Mouse (Mus musculus) intestine, postnatal 0 days (tissue): ENCODE data around the gene Itpr1. TPM values are rescaled to one million over a fixed set of nuclear protein-coding genes. Genes with fewer than 3 reads are reported as not detected.

Experiments
- ATAC-seq: fragments of 200-750 bp; cut with Nextera tagmentation; 2 replicates; pipeline ENCODE4 v1.8.0; 2017; ENCODE audit warnings: mild to moderate bottlenecking, moderate TSS enrichment, moderate library complexity
- H3K27ac ChIP-seq: fragments of 300-500 bp; sonication (generic); 2 replicates; pipeline ENCODE4 v1.5.1; 2014; ENCODE audit warnings: mild to moderate bottlenecking, low read depth, low read length, moderate library complexity
- H3K27me3 ChIP-seq: fragments of 300-500 bp; sonication (generic); replicated peaks from 2 replicates; pipeline ENCODE4 v1.6.1; 2014; ENCODE audit warnings: low read length, mixed read lengths; ENCODE audit not compliant: control insufficient read depth, insufficient read depth
- H3K36me3 ChIP-seq: fragments of 300-500 bp; sonication (generic); 2 replicates; pipeline ENCODE4 v1.6.1; 2014; ENCODE audit warnings: mild to moderate bottlenecking, moderate library complexity; ENCODE audit not compliant: control insufficient read depth, insufficient read depth
- H3K4me1 ChIP-seq: fragments of 300-500 bp; sonication (generic); replicated peaks from 2 replicates; pipeline ENCODE4 v1.6.1; 2014; ENCODE audit warnings: antibody characterized with exemption, low read length, mixed read lengths; ENCODE audit not compliant: control insufficient read depth, insufficient read depth
- H3K4me2 ChIP-seq: fragments of 300-500 bp; sonication (generic); replicated peaks from 2 replicates; pipeline ENCODE4 v1.6.1; 2014; ENCODE audit warnings: low read depth, mild to moderate bottlenecking, moderate library complexity
- H3K4me3 ChIP-seq: fragments of 300-500 bp; sonication (generic); 2 replicates; pipeline ENCODE4 v1.5.1; 2014; ENCODE audit warnings: low read depth, low read length
- H3K9ac ChIP-seq: fragments of 300-500 bp; sonication (generic); 2 replicates; pipeline ENCODE4 v1.6.1; 2014; ENCODE audit warnings: mild to moderate bottlenecking, low read depth, low read length
- H3K9me3 ChIP-seq: fragments of 300-500 bp; sonication (generic); 2 replicates; pipeline ENCODE4 v1.6.1; 2016; ENCODE audit warnings: mixed run types; ENCODE audit not compliant: control insufficient read depth
- CTCF ChIP-seq: sonication (generic); IDR thresholded peaks from 2 replicates; pipeline ENCODE4 v1.5.1; 2016; ENCODE audit warnings: low read depth, mild to moderate bottlenecking, control low read depth, antibody characterized with exemption, moderate library complexity
- WGBS: fragments of 180-500 bp; shearing (Covaris S2); extraction: QIAGEN DNeasy Blood & Tissue Kit; methylation state at CpG from one replicate; pipeline ENCODE4 v1.1.7; 2014; 5-methylcytosine and 5-hydroxymethylcytosine counted together
- polyA plus RNA-seq: library from polyadenylated mRNA; unstranded; fragments of >200 nt; fragmentation: Nextera tagmentation; extraction: Ambion mirVana; gene quantifications from 2 replicates; pipeline ENCODE4 v1.2.1, GENCODE M21; 2015

The Itpr1 gene
- polyA plus RNA-seq, 1 experiment from 2014 or later: 6.4 TPM

DNA sequence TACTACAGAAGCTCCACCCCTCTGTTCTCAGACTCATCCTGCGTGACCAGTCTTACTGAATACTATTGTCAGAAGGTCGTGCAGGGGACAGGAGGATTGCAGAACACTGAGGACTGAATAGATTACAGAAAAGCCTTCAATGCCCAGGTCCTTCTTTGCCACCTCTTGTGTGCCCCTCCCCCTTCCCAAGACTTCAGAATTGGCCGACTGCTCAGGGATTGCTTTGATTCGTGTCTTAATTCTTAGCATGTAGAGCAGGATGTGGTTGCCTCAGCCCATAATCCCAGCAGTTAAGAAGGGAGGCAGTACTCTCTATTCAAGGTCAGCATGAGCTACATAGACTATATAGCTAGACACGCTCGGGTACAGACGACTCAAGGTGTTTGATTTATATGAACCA lies 359.8 kb downstream of the Itpr1 start:
- Histone ChIP-seq H3K9me3 (no peaks in the 10 kb centered on the region), H3K4me2 (no peak overlapping the region), H3K9ac (no peak overlapping the region), H3K4me3 (no peak overlapping the region), H3K27me3 (no peaks in the 10 kb centered on the region), H3K4me1 (peaks cover 5% of the 10 kb centered on the region; the same call in 1 of the 2 replicates), H3K27ac (no peak overlapping the region), H3K36me3 (no peaks in the 10 kb centered on the region)
- no peak for ATAC-seq
- TF ChIP-seq CTCF: no peak
- WGBS: 44% methylated on average over 7 of the region's 7 CpGs

DNA sequence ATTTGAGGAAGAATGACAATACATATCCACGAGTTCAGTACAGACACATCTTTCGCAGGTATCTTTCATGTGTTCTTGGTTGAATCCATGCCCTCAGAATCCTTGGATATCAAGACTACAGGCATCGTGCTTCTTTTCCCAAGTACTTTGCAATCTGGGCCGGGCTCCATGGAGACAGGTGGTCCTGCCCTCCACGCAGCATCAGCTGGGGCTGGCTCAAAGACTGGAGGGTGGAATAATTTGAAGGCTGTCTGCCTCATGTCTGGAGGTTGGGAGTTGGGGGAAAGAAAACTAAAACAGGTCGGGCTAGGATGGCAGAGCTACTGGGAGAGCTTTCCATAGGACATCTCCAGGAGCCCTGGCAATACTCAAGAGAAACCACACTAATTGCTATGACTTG lies 364.2 kb downstream of the Itpr1 start:
- TF ChIP-seq CTCF: no peak
- 94% methylated on average over 6 of the region's 6 CpGs for WGBS

DNA sequence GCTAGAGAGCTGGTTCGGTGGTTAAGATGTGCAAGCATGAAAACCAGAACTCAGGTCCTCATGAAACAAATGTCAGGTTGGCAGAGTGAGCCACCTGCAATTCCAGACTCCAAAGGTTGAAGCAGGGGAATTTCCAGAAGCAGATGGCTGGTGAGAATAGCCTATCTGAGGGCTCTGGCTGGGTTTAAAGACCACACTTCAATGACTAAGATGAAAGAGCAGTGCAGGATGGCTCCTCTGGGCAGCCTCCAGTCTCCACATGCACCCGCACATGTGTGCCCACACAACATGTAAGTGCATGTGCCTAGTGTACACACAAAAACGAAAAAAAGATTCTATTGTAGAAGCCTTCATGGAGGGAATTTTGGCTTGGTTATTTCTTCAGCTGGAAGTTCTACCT lies 375.5 kb downstream of the Itpr1 start:
- H3K36me3 ChIP-seq: no peaks in the 10 kb centered on the region
- H3K27me3 ChIP-seq: no peaks in the 10 kb centered on the region
- no peak overlapping the region for H3K27ac ChIP-seq
- H3K4me3 ChIP-seq: no peak overlapping the region
- no peak overlapping the region for H3K4me2 ChIP-seq
- no peak overlapping the region for H3K9ac ChIP-seq
- TF ChIP-seq CTCF: no peak
- H3K4me1 ChIP-seq: no peaks in the 10 kb centered on the region
- WGBS: 76% methylated on average over 3 of the region's 3 CpGs
- peak; percentile 74 for ATAC-seq
- H3K9me3 ChIP-seq: no peaks in the 10 kb centered on the region

More for the DNA sequence above, 364.2 kb downstream of the Itpr1 start:
- Histone ChIP-seq H3K27ac (no peak overlapping the region), H3K4me1 (no peaks in the 10 kb centered on the region), H3K9ac (no peak overlapping the region), H3K4me2 (no peak overlapping the region), H3K36me3 (no peaks in the 10 kb centered on the region), H3K27me3 (no peaks in the 10 kb centered on the region), H3K9me3 (no peaks in the 10 kb centered on the region), H3K4me3 (no peak overlapping the region)
- no peak for ATAC-seq

DNA sequence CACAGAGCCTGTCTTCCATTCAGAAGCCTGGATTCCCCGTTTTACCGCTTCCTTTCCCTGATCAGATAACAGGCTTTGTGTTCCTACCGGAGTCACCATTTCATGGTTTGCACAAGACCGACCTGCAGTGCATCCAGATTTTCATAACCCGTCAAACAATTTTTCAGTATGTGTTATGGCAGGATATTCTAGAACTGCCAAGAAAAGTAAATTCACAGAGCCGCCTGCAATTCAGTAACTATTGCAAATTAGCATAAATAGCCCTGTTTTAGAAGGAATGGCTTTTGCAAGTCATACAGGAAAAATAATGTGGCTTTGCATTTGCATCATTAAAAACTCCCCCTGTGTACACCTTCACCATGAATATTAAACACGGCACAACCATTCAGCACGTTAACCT lies 379.3 kb downstream of the Itpr1 start:
- Histone ChIP-seq H3K9ac (no peak overlapping the region), H3K9me3 (no peaks in the 10 kb centered on the region), H3K4me1 (no peaks in the 10 kb centered on the region), H3K4me2 (no peak overlapping the region), H3K36me3 (no peaks in the 10 kb centered on the region), H3K27me3 (no peaks in the 10 kb centered on the region), H3K4me3 (no peak overlapping the region), H3K27ac (no peak overlapping the region)
- WGBS: 67% methylated on average over 8 of the region's 8 CpGs
- no peak for TF ChIP-seq CTCF
- ATAC-seq: no peak

DNA sequence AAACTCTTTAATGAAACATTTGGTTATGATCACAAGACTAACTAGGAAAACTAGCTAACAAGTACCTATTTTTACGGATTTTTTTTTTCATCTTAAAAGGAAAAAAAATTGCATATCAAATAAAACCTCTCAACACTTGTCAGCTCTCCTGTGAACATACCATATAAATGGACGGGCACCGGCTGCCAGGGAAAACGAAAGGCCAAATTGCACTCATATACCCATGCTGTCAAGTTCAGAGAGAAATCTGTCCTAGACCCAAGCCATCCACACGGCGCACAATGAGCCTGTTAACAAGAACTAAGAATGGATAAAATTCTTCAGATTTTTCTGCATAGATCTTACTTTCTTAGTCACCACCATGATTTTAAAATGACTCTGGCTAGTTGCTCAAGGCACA lies 379.7 kb downstream of the Itpr1 start:
- WGBS: 86% methylated on average over 6 of the region's 6 CpGs

DNA sequence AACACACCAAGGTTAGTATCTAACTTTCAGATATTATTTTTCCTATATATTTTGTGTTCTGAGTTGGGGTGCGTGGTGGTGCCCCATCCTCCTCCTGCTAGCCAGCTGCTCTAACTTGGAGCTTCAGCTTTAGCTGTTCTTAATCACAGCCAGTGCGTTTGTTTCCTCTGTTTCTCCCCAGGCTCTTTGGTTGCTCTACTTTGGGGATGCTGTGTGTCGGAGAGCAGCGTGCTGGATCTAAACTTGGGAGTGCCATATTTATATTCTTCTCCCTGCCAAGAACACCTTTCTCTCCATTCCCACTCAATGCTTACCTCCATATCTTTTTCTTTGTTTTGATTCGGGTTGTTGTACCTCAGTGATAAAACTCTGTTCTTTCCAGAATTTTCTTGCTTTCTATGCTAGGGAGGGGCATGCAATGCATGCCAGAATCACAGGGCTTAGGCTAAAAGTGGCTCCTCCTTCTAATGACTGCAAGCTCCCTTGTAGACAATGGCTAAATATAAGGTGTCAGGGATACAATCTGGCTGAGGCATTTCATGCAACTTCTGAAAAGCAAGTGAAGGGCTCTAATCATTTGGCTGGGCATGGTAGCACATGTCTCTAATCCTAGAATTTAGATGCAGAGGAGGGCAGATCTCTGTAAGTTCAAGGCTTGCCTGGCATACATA lies 381.4 kb downstream of the Itpr1 start:
- Histone ChIP-seq H3K27ac (no peak overlapping the region), H3K27me3 (no peaks in the 10 kb centered on the region), H3K4me1 (no peaks in the 10 kb centered on the region), H3K9ac (no peak overlapping the region), H3K4me2 (no peak overlapping the region), H3K9me3 (no peaks in the 10 kb centered on the region), H3K4me3 (no peak overlapping the region), H3K36me3 (no peaks in the 10 kb centered on the region)
- ATAC-seq: no peak
- WGBS: 81% methylated on average over 5 of the region's 5 CpGs
- TF ChIP-seq CTCF: no peak

More for the DNA sequence above, 379.7 kb downstream of the Itpr1 start:
- no peaks in the 10 kb centered on the region for H3K9me3 ChIP-seq
- no peaks in the 10 kb centered on the region for H3K4me1 ChIP-seq
- ATAC-seq: no peak
- TF ChIP-seq CTCF: no peak
- H3K27ac ChIP-seq: no peak overlapping the region
- no peak overlapping the region for H3K9ac ChIP-seq
- no peaks in the 10 kb centered on the region for H3K27me3 ChIP-seq
- no peak overlapping the region for H3K4me2 ChIP-seq
- H3K4me3 ChIP-seq: no peak overlapping the region
- no peaks in the 10 kb centered on the region for H3K36me3 ChIP-seq

DNA sequence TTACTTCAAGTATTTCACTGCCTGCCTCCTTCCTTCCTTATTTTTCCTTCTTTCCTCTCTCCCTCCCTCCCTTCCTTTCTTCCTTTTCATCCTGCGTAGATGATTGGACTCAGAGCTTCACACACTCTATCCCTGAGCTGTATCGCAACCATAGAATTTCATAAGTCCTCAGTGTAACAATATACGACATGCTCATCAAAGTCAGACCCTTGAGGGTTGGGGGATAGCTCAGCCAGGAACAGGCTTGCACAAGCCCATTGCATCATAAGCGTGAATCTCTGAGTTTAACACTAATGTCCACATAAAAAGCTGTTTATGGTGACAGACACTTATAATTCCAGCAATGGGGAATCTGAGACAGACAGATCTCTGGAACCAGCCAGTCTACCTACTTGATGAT lies 385.8 kb downstream of the Itpr1 start:
- no peaks in the 10 kb centered on the region for H3K36me3 ChIP-seq
- 88% methylated on average over 4 of the region's 4 CpGs for WGBS
- no peaks in the 10 kb centered on the region for H3K9me3 ChIP-seq
- TF ChIP-seq CTCF: no peak
- no peak overlapping the region for H3K4me2 ChIP-seq
- H3K4me1 ChIP-seq: no peaks in the 10 kb centered on the region
- ATAC-seq: no peak
- H3K4me3 ChIP-seq: no peak overlapping the region
- no peaks in the 10 kb centered on the region for H3K27me3 ChIP-seq
- no peak overlapping the region for H3K27ac ChIP-seq
- no peak overlapping the region for H3K9ac ChIP-seq
